Mouse (Mus musculus) layer of hippocampus, postnatal 10 days (tissue): ENCODE data around the gene Sorbs1. TPM values are rescaled to one million over a fixed set of nuclear protein-coding genes. Genes with fewer than 3 reads are reported as not detected.

Experiments used
- DNase-seq, 2 experiments: peaks; one replicate each; pipeline ENCODE4 v3.0.0; 2021; ENCODE audit warnings: low spot score in 2 of 2
- total RNA-seq, 2 experiments: library from RNA; stranded (reverse); gene quantifications; 2 replicates each; pipeline ENCODE4 v1.2.3; 2021

Gene Sorbs1
- total RNA-seq, 2 experiments from 2014 or later = 147 to 148 TPM

DNA sequence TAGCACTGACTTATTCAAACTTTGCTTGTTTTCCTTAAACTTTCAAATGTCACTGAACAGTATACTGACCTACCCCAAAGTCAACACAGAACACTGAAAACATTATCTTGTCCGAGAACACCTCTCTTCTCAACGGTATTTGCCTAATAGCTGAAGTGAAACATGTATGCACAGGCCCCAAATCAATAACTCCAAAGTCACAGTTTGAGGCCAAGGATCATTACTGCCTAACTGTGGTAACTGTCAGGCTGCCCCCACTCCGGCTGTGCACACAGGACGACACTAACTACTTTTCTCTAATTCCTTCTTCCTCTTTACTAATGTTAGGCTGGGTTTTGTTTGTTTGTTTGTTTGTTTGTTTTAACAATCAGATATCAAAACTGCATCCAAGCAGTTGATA lies 103.1 kb downstream of the Sorbs1 start:
- no peak for DNase-seq

DNA sequence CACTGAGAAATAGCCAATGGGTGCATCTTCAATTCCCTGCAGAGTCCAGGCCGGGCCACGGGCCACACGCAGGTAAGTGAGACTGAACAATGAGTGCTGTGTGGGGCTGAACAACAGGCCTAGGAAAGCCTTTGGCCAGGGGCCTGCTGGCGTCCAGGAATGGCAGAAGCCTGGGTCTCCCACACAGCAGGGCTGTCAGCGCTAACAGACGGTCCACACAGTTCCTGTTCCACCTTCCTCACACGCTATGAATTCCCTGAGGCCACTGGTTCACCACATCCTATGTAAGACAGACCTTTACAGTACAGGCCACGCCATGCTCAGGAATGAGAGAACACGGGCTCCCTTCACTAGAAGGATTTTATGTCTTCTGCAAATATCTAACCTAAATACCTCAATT lies 103.5 kb downstream of the Sorbs1 start:
- no peak for DNase-seq

DNA sequence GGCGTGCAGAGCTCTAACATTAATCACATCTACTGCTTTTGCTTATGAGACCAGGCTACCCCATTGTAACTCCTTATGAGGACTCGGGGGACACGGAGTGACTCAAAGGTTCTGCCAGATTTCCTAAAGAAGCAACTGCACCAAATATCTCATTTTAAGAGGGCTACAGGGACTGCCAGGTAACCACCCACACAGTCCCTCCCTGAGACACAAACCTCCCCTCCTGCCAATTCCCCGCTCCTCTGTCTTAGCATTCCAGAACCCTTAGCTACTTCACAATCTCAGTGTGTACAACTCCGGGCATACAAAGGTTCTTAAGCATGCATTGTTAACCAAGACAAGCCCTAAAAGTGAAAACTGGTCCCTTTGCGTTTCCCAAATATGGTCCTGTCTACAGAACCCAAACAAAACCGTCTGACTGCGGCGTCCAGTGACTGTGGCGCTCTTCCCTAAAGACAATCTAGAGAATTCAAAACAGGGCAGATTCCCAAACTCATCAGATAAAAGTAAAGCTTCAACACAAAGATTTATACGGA lies 104.0 kb downstream of the Sorbs1 start:
- no peak for DNase-seq

DNA sequence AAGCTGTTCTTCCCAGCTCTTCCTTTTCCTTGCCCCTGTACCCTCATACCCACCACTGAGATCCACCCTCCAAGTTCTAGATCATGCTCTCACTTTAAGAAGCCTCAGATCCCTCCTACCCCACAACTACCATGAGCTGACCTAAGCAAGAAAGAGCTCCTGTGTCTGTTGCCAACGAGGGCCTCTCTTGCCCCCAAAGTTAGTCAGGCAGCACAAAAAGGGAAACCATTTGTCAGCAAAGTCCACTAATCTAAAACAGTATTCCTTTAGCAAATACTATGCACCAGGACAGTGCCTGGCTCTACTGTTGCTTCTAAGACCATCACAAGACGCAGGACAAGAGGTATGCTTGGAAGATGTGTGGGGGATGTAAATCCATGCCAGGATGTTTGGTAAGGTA lies 106.4 kb downstream of the Sorbs1 start:
- no peak for DNase-seq

DNA sequence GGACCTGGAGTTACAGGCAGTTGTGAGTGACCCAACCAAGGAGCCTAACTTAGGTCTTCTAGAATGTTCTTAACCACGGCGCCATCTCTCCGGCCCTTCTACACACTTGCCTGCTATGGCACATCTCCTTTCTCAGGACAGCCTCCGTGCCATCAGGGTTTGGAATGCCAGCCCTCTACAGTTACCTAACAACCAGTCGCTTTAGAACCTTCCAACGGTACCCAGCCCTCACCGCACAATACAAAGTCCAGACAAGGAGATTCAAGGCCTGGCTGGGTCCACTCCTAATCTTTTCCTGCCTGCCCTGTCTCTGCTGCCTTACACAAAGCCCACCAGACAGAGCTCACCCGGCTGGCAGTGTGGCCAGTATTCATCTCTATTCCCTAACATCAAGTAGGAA lies 106.9 kb downstream of the Sorbs1 start:
- no peak for DNase-seq

DNA sequence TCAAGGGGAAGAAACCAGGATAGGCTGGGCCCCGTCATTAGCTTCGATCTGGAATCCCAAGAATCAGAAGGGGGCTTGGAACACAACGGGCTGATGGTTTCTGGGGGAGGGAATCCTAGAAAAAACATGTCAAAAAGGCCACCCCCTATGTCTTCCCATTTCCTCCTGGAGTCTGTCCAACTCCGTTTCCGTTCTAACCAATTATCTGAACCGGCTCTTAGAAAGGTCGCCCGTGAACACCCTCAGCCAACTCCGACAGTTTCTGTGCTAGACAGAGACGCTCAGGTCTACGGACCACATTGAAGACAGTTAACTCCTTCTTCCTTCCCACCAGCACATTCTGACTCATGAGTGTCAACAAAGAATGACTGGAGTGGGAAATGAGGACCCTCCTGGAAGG lies 107.8 kb downstream of the Sorbs1 start:
- DNase-seq = no peak

DNA sequence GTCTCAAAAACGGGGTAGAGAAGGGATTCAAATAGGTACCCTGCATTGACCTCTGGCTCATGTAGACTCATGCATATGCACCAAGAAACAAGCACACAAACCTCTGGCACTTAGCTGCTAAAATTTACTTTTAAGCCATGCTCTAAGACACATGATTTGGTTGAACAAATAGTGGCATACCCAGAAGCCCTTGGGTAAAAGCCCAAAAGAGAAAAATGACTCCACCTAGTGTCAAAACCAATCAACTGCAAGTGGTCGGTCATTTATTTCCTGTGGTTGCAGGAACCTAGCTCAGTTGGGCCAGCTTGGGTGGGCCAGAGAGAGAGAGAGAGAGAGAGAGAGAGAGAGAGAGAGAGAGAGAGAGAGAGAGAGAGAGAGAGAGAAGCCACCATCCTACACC lies 109.0 kb downstream of the Sorbs1 start:
- no peak for DNase-seq

DNA sequence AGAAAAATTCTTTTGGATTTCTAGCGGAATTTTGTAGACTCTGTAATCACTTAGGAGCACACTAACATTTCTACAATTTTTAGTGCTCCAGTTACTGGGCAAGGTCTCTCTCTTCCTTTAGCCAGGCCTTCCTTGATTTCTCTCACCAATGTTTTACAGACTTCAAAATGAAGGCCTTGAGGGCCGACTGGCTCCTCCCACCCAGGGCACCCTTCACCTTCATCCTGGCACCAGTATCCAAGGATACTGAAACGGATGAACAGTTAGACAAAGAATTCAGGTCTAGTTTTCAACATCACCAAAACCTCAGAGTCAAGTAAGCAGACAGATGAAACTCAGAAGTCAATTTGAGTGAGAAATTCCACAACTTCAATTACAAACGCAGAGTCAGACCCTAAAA lies 109.6 kb downstream of the Sorbs1 start:
- no peak for DNase-seq

DNA sequence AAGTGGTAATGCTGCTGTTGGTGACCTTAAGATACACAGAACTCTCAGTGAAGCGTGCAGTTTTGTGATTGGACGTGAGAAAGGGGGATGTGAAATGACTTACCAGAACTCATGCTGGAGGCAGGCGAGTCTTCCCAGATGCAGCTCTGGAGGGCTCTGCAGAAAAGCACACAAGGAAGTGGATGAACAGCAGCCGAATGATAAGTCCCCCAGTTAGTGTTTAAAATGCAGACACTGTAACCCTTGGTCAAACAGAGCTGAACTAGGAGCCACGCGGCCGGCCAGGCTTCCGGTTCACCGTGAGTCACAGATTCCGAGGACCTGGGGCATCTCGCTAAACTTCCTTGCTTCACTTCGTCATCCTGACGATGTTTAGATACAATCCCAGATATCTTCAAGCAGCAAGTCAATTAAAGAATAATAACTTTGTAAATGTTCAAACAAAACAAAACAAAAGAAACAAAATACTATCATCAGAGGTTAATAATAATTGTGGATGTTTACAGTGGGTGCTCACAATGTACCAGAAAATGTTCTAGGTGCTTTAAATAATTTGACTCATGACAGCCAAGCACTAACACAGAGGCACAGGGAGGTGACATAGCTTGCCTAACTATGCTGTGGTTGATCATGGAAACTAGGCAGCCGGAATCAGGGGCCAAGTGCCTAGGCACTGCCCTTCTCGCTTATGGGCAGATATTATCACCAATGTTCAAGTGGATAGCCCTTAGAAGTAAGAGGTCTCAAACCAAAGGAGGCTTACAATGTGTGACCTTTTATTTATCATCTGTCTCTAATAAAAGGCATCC lies 111.2 kb downstream of the Sorbs1 start:
- DNase-seq = no peak

DNA sequence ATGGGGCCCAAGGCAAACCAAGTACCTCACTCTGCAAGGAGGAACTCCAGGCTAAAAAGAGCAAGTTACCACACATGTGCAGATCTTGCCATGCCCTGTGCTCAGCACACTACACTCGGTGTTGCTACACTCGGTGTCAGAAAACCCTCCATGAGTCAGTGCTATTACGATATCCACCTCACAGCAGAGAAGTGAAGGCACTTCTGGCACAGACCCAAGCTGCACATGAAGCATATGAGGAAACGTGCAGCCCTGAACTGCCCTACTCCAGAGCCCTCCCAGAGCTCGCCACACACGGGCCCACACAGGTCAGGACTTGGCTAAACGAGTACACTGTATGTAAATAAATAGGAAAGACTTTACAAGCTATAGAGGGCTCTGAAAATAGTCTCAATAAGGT lies 112.4 kb downstream of the Sorbs1 start:
- DNase-seq = no peak

DNA sequence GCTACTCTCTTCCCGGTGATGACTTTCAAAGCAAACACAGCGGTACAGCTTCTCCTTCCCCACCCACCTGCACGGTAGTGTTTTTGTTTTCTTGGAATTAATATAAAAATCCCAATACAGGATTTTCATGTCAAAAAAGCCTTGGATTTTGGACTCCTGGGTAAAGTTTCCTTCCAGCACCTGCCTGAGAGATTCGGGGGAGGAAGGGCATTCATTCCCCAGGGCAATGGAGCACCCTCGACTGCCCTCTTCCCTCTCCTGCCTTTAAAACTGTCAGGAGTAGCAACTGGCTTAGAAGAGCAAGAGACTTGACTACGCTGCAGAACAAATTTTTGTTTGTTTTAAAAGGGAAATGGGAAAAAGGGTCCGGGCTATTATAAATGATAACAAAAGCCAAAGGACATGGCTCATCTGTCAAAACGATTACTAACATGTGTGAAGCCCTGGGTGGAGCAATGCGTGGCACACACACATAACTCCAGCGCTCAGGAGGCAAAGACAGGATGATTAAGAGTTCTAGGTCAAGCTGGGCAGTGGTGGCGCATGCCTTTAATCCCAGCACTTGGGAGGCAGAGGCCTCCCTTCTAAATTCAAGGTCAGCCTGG lies 113.1 kb downstream of the Sorbs1 start:
- no peak for DNase-seq

DNA sequence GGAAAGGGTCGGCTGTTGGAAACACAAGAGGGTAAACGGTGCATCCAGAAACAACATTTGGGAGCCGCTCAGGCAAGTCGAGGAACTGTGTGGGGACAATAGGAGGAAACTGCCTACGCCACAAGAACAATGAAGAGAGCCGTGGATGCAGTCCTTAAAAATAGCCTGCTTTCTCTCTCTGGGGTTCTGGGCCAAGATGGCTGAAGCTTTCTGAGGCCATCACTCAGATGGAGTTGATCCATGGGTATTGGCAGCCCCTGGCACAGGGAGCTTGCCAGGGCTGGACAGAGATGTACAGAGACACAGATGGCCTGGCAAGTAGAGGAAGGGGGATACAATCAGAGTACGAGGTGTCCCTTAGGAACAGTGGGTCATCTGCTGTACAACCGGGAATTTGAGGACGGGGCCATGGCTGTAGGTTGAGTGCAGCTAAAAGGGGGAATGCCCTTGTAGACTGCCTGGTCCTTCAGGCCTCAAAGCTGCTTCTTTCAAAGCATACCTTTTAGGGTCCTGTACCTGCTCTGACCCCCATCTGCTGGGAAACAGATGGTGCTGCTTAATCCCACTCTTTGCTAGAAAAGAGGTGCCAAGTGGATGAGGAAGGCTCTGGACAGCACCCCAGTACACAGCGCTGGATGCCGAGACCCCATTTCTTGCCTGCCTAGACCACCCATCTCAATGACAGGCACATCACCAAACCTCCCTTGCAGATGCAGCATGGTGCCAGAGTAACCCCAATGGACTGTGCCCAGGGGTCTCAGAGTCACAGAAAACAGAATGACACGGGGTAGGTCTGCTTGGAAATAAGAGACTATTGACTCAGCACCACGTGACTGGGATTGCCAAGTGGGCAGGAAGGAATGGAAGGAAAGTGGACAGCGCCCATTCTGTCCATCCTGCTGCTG lies 117.6 kb downstream of the Sorbs1 start:
- no peak for DNase-seq

DNA sequence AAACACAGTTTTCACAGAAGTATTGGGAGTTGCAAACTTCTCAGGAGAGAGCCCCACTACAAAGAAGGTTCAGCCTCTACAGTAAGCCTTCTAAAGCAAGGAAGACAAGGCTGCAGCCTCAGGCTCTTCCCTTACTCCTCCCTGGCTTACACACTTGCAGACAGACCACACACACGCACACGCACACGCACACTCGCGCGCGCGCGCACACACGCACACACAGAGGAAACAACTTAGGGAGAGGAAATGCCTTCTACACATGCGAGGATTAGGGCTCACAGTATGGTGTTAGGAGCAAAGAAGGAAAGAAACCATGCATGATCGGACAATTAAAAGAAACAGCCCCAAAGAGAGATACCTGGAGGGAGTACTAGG lies 118.3 kb downstream of the Sorbs1 start:
- no peak for DNase-seq

DNA sequence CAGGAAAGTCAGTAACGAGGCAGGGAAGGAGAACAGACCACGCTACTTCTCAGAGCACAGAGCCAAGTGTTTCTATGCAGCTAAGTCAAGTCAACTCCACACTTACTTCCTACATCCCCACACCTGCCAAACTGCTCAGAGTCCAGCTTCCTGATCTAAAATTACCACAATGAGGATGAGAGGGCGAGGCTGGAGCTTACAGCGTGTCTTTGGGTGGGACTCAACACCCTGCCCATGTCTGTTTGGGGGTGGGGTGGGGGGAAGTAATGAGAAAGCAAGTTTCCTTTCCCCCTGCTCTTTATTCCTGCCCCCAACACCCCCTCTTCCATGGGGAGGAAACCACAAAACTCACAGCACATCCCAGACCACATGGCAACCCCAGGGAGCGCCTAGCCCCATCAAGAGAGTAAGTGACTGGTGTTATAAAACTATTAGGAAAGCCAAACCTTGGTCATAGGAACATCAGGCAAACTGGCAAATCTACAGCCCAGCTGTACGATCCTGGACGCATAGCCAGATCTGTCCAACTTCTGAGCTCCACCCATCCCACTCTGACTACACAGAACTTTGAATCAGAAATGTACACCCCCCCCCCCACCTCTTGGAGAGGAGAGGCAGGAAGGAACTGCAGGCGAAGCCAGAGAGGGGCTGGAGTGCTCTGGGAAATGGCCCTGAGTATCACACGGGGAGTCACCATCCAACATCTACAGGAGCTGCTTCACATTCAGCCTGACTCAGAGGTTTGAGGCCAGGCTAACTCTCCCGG lies 118.8 kb downstream of the Sorbs1 start:
- DNase-seq = no peak

DNA sequence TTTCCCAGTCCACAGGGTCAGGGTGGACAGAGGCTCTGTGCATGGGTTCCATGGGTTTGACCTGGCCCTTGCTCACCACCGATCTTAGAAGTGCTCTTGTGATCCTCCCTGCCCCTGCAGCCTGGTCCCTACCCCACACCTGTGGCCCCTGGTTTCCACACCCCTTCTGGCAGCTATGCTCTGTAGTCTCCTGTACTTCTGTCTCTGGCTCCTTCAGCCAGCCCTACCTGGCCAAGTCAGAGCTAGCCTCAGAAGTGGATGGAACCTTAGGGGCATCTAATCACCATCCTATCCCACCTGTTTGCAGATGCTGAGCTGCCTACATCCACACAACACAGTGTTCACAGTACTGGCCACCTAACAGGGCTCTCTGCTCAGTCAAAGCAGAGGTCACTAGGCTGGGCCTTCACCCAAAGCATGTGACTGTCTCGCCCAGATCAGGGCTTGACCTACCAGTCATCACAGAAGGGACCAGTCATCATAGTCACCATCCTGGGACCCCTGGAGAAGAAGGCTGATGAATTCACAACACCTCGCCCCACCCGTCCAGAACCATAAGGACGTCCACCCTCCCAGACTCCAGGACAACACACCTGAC lies 120.7 kb downstream of the Sorbs1 start:
- DNase-seq = no peak

DNA sequence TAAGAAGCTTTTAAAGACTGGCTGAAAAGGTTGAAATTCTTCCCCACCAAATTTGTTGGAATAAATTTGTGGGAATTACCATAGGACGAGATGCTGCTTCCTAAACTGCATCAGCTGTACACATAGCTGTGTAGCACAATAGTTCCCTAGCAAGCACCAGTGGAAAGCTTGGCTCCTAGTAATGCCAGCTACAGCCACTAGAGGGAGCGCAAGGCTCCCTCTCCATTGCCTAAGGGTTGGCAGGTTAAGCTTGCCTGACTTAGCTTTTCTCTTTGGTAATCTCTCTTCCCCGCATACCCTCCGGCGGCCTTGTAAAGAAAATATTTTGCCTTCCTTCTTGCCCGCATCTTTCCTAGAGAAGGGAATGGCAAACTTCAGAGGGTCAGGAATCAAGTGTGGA lies 122.1 kb downstream of the Sorbs1 start:
- peak; percentile 92 to 94 for DNase-seq

DNA sequence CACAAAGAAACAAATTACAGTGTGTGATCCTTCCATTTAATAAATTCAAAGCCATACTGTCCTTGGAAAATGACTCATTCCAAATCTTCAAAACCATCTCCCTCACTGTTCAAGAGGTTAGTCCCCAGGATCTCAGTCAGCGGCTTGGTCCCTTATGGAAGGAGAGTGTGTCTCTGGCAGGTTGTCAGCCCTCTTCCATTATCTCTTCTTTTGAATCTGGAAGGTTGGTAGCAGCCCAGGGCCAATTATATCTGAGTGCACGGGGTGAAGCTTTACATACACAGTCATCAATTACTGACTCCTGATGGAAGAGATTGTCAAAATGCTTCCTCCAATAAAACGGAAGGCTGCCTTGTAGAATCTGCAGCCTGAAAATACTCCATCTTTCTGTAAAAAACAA lies 126.7 kb downstream of the Sorbs1 start:
- no peak for DNase-seq

DNA sequence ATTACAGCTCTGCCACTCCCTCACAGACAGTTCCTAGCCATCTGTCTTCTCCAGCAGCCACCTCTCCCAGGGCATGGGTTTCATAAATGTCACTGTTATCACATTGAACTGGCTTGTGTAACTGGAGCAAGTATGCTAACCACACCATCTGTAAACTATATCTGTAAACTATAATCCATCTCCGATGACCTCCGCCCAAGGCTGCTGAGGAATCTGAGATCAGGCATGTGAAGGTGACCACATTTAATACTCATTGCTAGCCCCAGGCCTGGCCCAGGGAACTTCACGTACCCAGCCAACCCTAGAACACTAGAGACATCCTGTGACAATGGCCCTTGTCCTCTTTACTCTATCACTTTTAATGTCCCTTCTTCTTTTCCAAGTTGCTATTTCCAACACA lies 128.2 kb downstream of the Sorbs1 start:
- DNase-seq = no peak

DNA sequence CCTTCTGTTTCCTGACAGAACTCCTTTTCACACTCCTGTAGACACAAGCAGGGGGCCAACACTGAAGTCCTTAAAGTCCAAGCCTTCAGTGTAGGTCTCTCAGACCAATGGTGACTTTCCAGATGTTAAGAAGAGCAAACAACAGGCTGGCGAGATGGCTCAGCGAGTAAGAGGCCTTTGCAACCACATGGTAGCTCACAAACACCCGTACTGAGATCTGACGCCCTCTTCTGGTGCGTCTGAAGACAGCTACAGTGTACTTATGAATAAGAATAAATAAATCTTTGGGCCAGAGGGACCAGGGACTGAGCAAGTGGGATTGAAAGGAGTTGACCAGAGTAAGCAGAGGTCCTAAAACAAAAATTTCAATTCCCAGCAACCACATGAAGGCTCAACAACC lies 129.6 kb downstream of the Sorbs1 start:
- DNase-seq = no peak

DNA sequence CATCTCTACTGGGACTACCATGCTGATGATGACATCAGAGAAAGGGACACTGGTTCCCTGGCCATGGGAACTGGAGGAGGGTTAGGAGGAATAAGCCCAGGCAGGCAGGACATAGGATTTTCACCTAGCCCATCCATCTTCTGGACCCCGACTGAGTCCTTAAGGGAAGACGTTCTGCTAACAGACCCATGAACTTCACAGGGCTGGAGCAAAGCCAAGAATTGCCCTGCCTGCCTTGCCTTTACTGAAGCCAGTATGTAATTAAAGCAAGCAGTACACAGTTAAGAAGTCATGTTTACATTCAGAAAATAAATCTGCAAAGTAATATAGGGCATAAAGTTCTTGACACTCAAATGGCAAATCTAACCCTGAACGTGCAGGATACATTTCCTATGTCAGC lies 132.9 kb downstream of the Sorbs1 start:
- DNase-seq = no peak

DNA sequence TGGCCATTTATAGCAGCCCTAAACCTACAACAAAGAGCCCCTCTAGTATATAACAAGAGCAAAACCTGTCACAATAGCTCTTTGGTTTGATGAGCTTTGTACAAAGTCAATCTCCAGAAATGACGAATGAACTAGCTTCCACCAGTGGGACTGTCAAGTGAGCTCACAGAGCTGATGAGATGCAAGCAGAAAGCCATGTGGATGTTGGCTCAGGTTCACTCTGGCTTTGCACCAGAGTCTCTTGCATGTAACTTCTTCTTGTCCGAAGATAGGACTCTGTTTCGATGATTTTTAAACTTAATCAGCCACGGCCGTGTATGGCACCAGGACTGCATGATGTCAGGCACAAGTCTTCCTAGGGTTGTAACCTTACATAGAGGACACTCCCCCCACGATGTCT lies 133.6 kb downstream of the Sorbs1 start:
- no peak for DNase-seq
